Mouse (Mus musculus) natural killer cell, adult 2 months (primary cell): ENCODE results near the gene Lyplal1.

Source experiments
- DNase-seq, 2 experiments: peaks; one replicate each; pipeline ENCODE4 v3.0.0; 2022; ENCODE audit warnings: low spot score in 2 of 2

The Lyplal1 gene

DNA sequence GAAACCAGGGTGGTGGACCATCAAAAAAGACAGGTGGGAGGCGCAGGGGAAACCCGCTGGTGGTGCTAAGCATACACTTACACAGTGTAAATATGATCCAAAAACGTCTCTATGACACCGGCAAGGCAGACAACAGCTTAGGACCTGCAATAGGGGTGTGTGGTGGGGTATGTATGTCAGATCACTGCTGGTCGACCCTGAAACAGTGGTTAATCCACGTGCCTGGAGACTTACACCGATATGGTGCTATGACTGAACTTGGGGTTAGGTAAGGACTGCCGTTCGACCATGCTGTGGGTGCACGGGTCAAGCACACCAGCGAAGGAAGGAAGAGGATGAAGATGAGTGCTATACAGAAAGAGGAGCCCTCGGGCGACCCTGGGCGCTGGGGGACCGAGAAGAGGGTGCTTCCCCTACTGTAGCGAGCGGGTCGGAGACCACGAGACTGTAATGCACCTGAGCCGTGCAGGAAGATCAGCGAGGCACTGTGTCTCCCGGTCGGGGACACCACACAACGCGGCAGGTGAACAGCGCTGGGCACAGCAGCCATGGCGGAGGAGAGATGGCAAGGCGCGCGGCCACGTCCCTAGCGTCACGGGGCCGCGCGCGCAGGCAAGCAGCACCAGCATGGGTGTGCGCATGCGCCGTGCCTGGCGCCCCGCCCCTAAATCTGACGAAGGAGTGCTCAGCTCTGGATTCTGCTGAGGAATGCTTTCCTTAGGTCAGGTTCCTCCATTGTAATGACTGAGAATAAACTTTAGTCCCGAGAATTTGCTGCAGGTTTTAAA, at the start of gene Lyplal1:
Lyplal1 (minus strand) TSS at position 610 of the 788 bp plus-strand sequence.
- peak; percentile 18 to 41 for DNase-seq

DNA sequence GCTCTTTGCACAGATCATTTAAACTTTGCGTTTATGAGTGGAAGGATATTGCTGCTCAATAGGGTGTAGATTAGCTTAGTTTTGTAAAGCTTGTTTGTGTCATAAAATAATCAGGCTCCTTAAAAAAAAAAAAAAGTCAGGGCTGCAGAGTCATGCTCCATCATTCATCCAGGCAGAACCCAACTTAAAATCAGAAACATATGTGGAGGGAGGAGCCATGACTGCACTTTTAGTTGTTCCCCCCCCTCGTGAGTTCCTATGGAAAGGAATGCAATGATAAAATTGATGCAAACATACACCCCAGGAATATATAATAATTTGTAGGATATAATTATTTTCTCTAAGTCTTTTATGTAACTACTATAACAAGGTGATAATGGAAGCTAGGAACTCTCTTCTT, 46.5 kb upstream of the Lyplal1 start:
- no peak for DNase-seq

DNA sequence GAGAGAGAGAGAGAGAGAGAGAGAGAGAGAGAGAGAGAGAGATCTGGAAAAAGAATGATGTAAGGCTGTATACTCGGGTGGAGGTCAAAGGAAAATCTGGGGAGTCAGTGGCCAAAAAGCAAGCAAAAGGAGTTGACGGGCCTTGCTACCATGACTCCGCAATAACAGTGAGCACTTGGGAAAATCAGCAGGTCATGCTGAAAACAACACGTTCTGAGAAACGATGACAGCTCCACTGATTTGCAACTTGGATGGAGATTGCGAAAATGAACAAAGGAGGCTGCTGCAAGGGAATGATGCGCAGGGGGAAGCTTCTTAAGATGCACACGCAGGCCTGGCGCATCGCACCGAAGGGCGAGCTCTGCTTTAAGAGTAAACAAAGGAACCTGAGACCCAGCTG, 46.1 kb upstream of the Lyplal1 start:
- DNase-seq: no peak

DNA sequence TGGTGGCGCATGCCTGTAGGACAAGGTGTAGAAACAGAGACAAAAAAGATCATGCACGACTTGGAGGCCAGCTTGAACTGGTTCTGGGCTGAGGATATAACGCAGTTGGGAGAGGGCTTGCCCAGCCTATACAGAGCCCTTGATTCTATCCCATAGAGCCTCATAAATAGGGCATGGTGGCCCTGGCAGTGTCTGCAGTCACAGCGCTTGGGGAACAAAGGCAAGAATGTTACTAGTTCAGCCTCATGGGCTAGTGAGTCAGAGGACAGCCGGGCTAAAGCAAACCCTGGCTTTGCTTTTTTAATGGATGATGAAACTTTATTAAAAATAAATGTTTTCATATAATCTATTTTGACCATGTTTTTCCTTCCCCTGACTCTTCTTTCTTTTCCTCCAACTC, 33.3 kb upstream of the Lyplal1 start:
- DNase-seq: no peak

DNA sequence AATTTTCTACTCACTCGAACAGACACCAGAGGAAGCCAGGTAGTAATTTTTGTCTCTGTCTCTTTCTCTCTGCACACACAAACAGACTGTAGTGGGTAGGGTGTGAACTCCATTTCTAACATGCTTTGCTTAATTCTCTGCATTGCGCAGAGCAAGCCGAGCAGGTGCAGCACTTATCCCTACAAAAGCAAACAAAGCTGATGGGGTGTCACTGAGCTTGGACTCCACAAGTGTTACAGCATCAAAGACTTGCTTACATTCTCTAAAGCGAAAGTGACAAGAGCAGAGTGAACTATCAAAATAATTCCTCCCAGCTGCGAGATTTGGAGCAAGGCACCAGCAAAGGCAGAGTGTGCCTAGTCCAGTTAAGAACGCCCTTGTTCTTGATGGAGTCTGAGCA, 28.3 kb upstream of the Lyplal1 start:
- no peak for DNase-seq

DNA sequence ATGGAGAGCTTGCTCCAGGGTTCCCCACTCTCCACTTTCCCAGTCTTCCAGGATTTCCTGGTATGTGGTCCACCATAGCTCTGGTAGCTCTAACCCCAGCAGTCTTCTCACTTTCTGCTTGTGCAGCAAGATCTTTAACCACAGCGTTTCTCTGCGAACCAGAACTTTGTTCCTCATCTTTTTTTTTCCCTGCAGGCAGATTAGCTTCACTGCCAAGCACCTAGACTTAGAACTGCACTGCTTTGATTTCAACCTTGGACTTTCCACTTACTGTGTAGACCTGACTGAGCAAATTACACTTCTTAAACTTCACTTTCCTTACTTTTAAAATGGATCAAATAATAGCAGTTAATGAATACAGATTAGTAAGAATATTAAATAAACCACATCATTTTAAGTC, 23.1 kb upstream of the Lyplal1 start:
- DNase-seq: no peak

DNA sequence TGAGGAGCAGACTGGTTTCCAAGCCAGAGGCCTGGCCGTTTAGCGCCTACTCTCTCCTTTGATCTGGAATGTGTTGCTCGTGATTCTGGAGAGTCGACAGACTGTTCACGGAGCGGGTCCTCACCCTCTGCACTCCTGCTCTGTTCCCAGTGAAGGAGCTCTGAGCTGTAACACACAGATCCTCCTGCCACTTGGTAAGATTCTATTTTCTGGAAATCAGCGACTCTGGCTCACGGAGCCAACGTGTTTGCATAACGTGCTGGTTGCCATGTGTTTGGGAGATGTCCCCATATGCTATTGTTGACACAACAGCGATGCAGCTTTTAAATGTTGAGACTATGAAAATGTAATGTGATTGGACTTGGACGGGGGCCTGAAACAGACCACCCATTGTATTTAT, 20.8 kb upstream of the Lyplal1 start:
- DNase-seq: no peak

DNA sequence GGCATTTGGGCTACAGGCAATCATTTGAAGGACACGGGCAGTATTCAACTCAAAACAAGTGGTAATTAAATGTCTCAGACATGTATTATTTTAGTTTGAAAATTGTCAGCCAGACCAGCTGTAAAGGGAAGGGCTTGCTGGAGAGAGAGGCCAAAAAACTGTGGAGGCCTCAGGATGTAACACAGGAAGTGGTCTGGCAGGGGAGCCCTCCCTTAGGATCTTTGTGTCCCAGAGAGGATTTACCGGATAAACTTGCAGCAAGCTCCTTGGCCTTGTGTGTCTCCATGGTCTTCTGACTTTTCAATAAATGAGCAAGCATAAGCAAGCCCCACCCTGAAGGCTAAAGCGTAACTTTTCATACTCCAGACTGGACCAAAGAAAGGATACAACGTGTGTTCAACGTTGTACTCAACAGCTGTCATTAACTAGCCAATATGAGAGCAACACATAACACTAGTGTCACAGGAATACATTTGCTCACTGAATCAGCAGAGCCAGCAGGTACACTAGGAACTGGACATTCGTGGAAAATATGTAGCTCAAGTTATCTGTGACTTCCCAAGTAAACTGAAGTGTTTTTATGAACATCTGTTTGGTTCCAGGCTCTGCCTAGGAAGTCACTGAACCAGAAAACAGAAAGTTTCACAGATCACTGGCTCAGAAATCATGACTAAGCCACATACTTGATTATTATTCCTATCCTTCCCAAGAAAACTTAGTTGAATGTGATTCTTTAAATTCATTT, 19.7 kb upstream of the Lyplal1 start:
- no peak for DNase-seq

DNA sequence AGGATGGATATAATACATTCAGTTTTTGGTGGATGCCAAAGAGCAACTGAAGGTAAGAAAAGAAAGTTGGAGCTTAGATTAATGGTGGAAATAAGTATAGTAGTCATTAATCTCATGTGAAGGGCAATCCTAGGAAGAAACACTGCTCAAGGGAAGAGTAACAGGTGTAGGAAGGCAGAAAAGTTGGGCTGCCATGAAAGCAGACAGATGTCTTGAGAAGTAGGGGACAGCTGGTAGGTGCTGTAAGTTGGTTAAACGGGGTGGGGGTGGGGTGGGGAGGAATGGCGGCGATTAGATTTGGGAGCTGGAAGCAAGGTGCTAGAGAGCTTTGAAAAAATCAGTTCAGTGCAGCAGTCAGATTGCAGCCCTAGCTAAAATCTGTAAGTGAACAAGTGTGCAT, 14.4 kb upstream of the Lyplal1 start:
- no peak for DNase-seq

DNA sequence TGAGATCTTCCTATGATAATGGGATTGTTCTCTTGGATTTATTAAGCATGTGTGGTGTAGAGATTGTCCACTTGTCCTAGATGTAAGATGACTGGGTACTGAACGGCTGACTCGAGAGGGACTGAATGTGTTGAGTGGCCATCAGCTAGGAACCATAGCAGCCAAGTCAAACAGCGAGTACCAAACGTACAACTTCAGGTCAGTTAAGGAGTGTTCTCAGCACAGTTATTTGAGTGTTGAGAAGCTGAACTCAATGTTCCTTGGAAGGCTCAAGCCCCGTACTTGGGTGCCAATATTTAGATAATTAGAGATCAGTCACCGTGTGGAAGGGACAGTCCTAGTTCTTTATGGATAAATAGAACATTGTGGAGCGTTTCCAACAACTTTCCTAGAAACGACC, 11.8 kb upstream of the Lyplal1 start:
- DNase-seq: no peak

DNA sequence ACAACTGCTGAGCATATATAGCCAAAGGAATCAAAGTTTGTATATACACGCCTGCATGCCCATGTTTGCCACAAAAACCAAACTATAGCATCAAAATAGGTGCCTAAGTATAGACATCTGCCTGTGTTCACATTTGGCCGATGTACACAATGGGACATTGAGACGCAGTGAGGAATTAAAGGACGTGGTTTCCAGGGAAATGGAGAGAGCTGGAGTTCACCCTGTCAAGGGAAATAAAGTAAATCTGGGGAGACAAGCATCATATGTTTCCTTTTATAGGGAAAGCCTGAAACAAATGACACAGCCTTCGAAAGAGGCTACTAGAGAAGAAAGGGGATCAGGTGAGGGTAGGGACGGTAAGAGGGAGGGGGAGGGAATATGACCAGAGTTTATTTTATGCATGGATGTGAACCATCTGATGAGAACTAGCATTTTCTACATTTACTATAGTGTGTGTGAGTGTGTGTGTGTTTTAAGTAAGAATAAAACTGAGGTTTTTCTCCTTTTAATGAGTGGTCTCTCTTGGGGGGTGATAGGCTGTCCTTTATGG, 9.3 kb upstream of the Lyplal1 start:
- DNase-seq: no peak

DNA sequence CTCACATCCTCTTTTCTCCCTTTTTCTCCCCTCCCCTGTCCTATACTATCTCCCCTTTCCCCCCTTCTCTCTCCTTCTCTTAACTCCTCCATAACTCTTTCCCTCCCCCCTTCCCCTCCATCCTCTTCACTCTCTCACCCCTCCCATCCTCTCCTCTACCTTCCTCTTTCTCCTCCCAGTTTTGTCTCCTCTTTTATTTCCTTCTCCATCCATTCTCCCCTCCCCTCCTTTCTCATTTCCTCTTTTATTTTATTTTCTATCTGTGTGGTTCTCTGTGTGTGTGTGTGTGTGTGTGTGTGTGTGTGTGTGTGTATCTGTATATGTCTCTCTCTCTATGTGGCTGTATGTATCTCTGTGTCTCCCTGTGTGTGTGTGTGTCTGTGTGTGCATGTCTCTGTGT, 6.6 kb upstream of the Lyplal1 start:
- no peak for DNase-seq

DNA sequence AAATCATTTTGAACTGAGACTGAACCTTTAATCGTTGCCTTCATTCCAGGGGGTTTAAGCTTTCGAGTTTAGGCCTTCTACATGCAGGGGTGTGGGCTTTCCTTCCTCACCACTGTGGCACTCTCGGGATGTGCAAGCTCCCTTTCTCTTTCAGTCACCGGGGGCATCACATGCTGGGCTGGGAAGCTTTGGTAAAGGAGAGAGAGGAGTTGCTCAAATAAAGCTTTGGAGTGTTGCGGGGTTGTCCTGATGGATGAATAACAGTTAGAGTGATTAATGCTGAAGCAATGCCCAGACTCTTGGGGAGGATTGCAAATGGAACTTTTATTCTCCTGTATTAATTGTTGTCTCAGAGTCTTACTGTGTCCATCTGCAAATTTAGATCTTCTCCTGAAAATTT, 2.7 kb upstream of the Lyplal1 start:
- no peak for DNase-seq

DNA sequence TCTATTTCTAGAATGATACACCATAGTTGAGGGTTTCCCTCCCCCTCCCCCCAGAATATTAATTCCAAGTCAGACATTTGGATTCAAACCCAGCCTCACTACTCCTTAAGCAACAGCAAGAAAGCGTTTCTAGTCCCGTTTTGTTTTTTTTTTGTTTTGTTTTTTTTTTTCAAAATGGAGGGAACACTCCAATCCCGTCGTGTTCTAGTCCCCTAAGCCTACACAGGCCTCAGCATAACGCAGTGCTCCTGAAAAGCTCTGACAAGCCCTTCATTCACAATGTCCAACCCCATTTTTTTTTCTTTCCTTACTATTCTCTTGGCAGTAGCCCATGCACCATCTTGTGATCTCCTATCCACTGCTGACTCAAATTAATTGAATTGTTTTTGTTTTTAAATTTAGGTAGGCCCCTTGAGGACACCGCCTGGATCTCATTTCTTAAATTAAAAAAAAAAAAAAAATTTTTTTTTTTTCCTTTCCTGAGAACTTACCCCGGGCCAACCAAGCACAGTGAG, 967 bp downstream of the Lyplal1 start:
- DNase-seq: no peak

DNA sequence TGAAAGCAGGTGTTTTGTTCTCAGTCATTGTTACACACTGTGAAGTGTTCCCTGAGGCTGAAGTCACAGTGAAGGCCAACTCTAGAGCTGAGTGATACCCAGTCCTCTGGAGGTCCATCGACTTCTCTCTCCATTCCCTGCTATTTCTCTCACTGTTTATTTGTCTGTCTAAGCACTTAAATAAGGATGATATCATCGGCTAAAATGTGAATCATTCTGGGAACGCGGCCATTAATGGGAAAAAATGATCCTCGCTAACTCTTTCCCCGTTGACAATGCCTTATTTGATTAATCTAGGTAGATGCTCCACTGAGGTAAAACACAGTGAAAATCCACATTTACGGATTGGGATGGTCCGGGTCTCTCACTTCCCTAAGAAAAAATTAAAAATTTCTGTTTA, 14.8 kb downstream of the Lyplal1 start:
- DNase-seq: no peak

DNA sequence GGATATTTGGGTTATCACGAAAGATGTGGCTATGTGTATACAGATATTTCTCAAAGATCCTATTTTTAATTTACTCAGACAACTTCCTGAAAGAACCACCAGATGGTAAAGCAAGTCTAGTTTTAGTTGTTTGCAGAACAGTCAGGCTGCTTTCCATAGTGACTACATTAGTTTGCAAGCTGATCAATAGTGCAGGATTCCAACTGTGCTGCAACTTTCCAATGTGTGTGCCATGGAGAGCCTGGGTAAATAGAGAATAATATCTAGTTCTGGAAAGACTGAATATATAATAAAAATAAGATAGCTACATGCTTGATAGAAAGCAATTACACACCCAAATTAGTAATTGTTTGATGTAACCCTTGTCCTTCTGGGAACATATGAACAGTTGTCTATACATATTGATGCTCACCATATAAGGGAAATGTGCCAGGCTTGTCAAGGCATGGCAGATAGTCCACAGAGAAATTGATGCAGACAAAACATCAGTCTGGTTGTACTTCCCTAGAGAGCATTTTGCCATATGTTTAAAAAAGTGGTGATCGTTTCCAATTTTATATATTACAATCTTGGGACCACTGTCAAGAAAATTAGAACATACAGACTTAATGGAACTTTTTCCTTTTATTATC, 50.7 kb downstream of the Lyplal1 start:
- no peak for DNase-seq

DNA sequence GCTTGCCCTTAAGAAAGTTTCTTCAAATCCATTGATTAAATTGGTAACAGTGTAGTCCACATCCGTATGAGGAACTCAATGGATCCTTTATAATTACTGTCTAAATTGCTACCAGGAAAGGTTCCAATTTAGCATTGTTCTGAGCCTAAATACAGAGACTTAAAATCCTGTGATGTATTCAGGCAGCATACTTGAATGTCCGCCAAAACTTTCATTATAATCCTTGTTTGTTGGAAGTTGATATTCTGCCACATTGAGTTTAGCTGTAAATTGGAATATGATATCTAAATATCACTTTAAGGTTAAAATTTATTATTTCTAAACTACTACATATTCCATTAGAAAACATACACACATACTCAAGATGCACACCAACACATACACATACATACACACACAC, 57.1 kb downstream of the Lyplal1 start:
- no peak for DNase-seq

DNA sequence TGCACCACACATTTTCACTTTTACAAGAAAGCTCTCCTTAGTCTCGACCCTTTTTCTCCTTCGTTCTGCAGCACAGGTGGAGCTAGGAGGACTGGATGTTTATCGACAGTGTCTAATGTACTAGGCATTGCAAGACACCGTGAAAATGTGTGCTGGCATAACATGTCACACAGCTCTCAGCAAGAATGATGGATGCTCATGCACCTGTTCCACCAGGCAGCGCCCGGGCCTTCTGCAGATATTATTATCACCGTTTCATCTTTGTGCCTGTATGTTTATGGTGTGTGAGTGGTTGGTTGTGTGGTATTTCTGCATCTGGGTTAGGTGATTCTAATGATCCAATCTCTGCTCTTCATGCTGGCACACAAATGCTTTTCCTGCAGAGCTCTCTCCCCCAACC, 62.9 kb downstream of the Lyplal1 start:
- no peak for DNase-seq

DNA sequence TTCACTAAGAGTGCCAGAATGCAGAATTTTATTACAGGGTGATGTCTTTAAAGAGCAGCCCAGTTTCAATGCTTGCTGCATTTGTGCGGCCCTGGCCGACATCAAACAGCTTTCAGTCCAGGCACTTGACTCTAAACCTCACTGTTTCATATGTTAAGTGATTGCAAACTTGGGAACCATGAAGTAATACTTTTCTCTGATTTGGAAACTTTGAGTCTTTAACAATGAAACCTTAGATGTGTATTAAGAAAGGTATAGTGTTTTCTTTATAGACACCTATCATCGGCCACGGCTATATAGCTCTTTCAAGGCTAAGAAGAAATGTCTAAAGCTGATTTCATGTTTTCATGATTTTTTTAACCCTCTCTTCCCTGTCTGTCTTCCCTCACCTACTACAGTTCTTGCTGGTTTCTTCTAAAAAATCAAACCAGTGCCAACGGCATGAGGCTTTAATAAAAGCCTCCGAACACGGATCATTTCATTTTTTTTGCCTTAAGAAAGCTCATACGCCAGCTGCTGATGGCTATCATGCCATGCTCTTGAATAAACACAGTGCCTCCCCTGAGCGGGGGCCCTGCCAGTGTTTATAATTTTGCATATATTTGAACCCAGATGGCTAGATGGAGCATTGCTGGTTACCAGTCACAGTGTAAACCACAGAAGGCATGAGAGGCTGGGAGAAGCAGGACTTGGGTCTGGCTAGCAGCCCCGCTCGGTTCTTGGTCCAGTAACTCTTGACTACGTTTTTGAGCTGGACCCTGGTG, 63.6 kb downstream of the Lyplal1 start:
- DNase-seq: no peak

DNA sequence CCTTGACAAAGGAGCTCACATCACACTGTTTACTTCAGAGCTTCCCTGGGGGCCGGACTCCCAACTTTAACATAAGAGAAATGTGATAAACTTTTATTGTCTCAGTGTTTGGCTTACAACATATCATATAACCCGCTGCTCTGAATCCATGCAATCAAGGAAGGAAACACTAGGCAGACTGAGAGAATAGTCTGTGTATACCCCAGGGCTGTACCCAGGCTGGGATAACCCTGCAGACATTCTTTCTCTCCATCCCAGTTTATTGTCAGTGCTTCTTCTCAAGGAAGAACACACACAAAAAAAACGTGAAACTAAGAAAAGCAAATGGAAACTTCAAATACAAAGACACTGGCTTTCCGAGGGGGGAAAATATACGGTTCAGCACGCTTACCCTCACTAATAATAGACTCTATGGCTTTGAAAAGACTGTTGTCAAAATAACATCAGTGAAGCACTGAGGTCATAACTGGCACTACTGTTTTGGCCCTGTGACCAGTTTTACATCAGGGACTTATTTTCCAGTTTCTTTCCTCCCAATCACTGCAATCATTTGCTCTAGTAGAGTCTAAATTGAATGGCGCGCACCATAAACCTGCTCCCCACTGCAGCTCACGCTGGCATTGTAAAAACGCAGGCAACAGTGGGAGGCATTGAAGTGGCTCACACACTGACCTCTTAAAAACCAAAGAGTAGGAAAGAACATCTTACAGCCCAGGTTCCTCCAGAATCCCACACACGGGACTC, 73.2 kb downstream of the Lyplal1 start:
- no peak for DNase-seq

DNA sequence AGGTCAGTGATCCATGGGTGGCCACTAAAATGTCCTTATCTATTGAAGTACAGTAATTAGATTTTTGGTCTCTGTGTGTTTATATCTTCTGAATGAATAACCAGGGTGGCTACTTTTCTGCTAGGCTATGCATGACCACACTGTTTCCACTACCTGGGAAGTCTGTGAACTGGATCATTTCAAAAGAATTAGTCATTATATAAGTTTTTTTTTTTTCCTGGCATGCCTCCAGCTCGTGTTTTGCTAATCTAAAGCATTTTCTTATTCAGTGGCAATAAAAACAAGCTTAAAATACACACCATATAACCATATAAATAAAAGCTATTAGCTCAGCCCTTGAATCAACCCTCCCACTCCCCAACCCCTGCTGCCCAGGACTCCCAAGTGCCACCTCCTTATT, 75.3 kb downstream of the Lyplal1 start:
- DNase-seq: no peak
